Mouse (Mus musculus): ENCODE data around the gene Etfa.

The Etfa gene

DNA sequence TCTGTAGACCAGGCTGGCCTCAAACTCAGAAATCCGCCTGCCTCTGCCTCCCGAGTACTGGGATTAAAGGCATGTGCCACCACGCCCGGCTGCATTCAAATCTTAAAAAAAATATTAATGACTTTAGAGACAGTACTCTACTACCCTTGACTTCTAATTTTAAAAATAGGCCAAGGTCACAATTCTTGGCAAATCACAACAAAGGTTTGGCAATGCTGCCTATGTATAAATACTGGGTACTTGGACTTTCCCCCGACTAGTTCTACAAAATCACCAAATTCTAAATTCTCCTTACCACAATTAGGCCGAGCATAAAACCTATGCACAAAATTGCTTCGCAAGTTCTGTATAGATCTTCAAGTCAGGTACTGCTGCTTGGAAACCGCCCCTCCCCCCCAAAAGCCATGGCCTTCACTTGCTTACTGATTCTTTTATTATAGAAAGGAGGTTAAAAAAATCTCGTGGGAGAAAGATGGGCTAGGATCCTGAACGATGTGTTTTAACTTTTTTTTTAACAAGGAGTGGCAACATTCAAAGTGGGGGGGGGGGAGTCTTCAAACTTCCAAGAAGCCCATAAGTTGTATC lies 1.3 kb downstream of the Etfa start:
- DNase-seq: no peak

- no peak for DNase-seq
Observed at GRCm38 (mm10) chr9:55509731-55510130, 2.3 kb downstream of the Etfa start.

GRCm38 (mm10) chr9:55508701-55509100 lies 3.3 kb downstream of the Etfa start:
- no peak for DNase-seq

GRCm38 (mm10) chr9:55507922-55508321 lies 4.1 kb downstream of the Etfa start:
- DNase-seq: no peak

- DNase-seq: no peak
Observed at GRCm38 (mm10) chr9:55482116-55482515, 29.9 kb downstream of the Etfa start.

GRCm38 (mm10) chr9:55478699-55479098 lies 33.3 kb downstream of the Etfa start:
- DNase-seq: no peak

DNA sequence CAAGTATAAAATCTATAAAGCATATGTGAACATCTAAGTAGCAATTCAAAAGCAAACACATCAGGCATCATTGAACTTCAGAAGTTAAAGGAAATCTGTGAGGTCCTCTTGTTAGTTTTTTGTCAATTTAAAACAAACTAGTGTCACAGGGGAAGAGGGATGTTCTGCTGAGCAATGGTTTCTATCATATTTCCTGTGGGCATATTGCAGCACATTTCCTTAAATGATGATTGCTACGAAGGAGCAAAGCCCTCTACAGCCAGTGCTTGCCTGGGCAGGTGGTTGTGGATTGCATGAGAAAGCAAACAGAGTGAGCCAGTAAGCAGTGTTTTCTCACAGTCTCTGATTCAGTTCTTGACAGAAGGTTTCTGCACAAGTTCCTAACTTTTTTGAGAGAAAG lies 36.0 kb downstream of the Etfa start:
- no peak for DNase-seq

DNA sequence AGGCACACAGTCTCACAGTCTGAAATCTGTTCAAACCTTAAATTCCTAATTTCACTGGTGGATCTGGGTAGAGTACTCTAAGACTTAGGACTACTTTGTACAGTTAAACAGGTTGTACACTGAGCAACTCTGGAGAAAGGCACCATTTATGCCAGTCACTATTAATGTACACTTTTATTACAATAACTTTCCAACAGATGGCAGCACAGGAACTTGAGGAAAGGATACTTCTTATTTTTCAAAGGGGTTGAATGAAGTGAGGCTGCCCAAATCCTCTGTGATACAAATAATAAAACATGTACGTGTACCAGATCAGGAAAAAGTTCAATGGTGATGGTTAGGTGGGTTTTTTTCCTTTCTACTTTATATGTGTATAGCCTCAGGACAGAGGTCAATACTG lies 43.6 kb downstream of the Etfa start:
- no peak for DNase-seq

- DNase-seq: no peak
Observed at GRCm38 (mm10) chr9:55453366-55453765, 58.7 kb downstream of the Etfa start.

GRCm38 (mm10) chr9:55452906-55453305 lies 59.1 kb downstream of the Etfa start:
- no peak for DNase-seq

- DNase-seq: no peak
Observed at GRCm38 (mm10) chr9:55451426-55451825, 60.6 kb downstream of the Etfa start.

DNA sequence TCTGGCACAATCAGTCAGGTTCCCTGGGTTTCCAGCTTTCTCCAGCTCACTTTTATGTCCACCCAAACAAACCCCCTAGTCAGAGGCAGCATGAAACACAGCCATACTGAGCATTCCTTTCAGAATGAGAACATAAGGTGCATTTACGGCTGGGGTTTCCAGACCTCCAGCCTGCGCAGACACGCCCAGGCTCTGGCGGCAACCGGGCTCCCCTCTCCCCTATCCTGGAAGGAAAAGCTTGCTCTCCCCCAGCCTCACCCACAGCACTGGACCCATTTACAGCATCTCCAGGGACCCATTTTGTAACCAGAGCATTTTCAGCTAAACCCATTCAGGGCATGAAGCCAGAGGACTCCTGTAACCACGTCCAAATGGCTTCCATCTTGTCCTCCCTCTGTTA lies 62.0 kb downstream of the Etfa start:
- DNase-seq: no peak

DNA sequence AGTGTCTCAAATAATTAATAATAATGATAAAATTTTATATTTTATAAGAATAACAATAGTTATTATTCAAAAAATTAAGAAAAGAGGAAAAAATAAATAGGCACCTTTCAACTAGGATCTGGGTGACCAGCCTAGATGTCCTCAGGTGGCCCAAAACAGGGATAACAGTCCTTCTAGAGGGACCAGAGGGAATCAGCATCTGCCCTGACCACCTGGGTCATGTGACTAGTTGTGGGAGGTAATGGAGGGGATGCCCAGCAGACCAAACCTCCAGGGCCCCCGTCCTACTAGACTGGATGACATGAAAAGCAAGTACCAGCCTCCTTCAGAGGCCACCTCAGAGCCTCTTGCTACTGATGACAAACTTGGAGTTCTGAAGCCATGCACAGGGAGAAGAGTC lies 62.9 kb downstream of the Etfa start:
- no peak for DNase-seq

GRCm38 (mm10) chr9:55447509-55447908 lies 64.5 kb downstream of the Etfa start:
- no peak for DNase-seq

GRCm38 (mm10) chr9:55439206-55439780 lies 72.8 kb downstream of the Etfa start:
- no peak for DNase-seq

DNA sequence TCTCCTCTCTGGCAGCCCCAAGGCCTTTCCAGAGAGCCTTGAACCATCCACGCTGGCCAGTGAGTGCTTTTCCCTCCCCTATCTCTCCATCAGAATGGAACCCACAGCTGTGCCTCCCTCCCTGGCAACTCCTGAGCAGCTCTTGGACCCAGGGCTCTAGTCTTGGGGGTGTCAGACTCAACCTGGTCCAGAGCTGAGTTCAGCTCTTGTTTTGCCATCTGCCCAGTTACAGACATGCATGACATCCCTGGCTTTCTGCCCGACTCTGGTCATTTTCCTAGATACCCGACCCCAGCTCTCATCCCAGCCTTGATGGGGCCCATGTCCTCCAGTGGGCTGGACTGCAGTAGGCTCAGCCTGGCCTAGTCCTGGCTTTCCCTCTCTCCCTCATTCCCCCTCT lies 73.6 kb downstream of the Etfa start:
- DNase-seq: no peak

GRCm38 (mm10) chr9:55433875-55434274 lies 78.2 kb downstream of the Etfa start:
- DNase-seq: no peak

DNA sequence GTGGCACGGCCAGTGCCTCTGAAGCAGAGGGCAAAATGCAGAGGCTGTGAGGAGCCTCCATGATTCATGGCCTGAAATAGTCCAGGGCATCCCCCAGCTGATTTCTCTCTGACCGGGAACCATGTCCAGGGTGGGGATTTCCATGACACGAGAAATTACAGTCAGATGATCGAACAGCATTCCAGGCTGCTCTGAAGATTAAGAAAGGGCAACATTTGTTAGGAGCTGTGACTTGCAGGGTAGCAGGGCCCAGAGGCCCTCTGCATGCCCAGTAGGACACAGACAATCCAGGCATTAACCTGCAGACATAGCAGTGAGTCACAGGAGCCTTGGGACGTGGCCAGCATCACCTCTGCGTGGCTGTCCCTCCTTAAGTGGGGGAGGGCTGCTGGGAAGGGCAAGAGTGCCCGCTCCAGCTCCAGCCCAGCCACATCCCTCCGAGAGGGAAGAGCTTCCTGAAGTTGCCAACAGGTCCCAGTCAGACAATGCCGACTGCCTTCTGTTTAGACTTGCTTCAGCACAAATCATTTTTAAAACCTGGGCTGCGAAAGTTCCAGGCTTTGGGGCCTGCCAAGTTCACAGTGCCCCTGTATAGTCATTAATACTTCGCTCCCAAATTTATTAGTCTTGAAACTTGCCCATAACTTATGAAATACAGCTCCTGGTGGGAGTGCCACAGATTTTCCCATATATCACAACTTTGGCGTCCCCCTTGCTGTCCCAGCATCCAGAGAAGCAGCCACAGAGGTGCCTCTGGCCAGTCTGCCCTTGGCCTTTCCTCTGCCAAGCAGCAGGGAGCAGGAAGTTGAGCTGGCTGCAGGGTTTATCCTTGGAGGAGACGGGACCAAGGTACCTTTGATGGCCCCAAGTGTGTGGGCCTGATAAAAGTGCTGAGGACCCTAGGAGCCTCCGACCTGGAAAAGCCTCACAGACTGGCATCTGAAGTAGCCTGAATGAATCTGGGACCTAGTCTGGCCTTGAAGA lies 79.4 kb downstream of the Etfa start:
- DNase-seq: no peak

DNA sequence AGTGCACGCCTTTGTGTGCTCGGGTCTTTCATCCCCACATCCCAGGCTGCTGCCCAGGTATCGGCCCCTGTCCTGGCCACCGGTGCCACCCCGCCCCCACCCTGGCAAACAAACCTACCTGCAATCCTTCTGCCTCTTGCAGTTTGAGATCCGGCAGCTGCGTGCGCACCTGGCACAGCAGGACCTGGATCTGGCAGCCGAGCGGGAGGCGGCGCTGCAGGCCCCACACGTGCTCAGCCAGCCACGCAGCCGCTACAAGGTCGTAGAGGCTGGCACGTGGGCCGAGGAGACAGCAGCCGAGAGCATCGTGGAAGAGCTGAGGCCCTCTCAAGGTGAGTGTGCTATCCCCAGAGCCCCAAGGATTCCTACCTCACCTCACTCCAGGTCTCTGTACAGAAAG lies 81.9 kb downstream of the Etfa start:
- no peak for DNase-seq

DNA sequence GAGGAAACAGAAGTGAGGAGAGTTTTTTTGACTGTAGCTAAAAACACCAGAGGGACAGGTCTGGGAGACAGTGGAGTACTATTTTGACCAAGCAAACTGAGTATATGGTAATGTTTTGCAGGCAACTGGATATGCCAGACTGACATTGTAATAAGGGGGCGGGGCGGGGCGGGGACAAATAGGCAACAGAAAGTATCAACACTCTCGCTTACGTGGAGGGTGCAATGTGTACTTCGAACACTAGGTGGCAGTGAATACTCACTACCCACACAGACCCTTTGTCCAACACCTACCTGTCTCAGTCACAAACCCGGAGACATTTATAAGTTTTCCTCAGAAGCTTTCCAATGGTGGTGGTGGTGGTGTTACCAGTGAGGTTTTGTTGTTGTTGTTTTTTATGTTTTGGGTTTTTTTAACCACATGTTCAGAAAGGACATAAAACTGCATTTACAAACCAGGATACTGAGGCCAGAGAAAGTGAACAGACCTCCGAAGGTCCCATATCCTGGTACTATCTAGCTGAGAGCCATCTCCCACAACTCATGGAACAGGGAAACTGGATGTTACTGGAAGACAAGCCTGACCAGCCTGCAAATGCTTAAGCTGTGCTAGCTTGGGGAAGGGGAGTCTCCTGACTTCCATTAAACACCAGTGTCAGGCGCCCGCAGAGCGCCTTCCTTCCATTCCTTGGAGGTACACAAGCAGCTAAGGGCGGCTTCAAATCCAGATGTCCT lies 82.6 kb downstream of the Etfa start:
- peak; percentile 72 for DNase-seq

DNA sequence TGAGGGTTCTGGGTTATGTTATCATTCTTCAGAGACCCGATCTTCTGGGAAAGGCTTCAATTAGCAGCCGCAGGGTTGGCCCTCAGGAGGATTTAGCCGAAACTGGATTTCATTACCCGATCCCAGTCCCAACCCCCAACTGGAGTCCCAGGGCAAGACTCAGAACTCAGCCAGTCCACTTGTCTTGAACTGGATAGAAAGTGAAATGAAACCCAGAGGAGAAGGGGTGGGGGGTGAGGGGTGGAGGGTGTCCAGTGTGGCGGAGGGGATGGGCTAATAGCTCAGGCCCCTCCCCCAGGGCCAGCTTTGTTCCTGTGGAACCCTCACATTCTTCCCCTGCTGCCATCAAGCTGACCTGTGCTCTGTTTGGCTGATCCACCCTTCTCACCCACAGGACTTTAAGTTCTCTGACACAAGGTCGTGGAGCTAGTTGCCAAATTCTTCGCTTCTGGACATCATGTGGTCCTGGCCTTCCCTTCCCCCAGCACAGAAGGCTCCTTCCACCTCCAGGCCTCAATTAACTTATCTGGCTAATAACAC lies 86.7 kb downstream of the Etfa start:
- no peak for DNase-seq

- DNase-seq: peak; percentile 48
Observed at GRCm38 (mm10) chr9:55423451-55424424, 88.3 kb downstream of the Etfa start.

All from cerebellum, adult 8-10 months (tissue).